Mouse (Mus musculus) C2C12 (cell line): Measurements from ENCODE around the gene Zpr1.

Experiments
- CTCF ChIP-seq: IDR thresholded peaks from one replicate; pipeline ENCODE4 v1.5.1; 2011; ENCODE audit not compliant: control insufficient read depth, insufficient read depth, insufficient read length
- FOSL1 ChIP-seq: IDR thresholded peaks from one replicate; pipeline ENCODE4 v1.8.0; 2011; ENCODE audit warnings: mild to moderate bottlenecking, low read length; ENCODE audit not compliant: poor library complexity, insufficient read depth, severe bottlenecking
- MAX ChIP-seq: IDR thresholded peaks from one replicate; pipeline ENCODE4 v1.6.1; 2011; ENCODE audit warnings: mild to moderate bottlenecking, control low read depth
- MYOD1 ChIP-seq: IDR thresholded peaks from one replicate; pipeline ENCODE4 v1.6.1; 2011; ENCODE audit warnings: low read depth; ENCODE audit not compliant: control insufficient read depth, insufficient read length
- MYOG ChIP-seq: IDR thresholded peaks from one replicate; pipeline ENCODE4 v1.6.1; 2011; ENCODE audit not compliant: control insufficient read depth, insufficient read length; ENCODE audit errors: extremely low read depth
- USF1 ChIP-seq: IDR thresholded peaks from one replicate; pipeline ENCODE4 v1.6.1; 2011; ENCODE audit warnings: low read depth, mild to moderate bottlenecking, control low read depth, moderate library complexity

DNA sequence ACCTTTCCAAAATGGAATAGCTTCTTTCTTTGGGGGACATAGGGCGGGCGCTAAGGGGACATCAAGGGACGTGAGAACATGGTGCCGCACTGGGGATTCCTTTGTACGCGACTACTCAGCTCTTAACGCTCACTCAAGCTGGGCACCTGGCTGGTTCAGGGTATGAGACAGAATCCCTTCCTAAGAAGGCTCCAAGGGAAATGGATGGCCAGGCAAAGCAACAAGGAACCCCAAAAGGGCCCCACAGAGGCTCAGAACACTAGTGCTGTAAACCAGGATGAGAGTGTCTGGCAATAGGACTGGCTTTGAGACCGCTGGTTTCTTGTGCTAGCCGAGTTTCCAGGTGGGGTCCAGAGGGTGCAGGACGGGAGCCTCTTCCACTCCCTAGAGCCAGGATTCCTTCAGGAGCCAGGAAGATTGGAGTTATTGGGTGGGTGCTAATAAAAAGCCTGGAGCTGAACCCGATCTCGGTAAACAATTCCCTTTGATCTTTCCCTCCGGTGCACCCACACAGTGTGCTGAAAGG lies 42.4 kb upstream of the Zpr1 start:
- TF ChIP-seq CTCF = no peak
- TF ChIP-seq MYOG = no peak
- no peak for TF ChIP-seq MAX
- no peak for TF ChIP-seq USF1
- TF ChIP-seq MYOD1 = no peak
- TF ChIP-seq FOSL1 = no peak
